Mouse (Mus musculus): ENCODE data around the gene E030018B13Rik.

The E030018B13Rik gene

GRCm38 (mm10) chr7:63965635-63966418 lies 49.2 kb downstream of the E030018B13Rik start:
- DNase-seq (ENCODE audit: low spot score): no peak

GRCm38 (mm10) chr7:63969941-63970340 lies 53.3 kb downstream of the E030018B13Rik start:
- no peak for DNase-seq (ENCODE audit: low spot score)
